Comparison of ENCODE assay signal across 20 mouse cellular contexts in the genomic region with DNA sequence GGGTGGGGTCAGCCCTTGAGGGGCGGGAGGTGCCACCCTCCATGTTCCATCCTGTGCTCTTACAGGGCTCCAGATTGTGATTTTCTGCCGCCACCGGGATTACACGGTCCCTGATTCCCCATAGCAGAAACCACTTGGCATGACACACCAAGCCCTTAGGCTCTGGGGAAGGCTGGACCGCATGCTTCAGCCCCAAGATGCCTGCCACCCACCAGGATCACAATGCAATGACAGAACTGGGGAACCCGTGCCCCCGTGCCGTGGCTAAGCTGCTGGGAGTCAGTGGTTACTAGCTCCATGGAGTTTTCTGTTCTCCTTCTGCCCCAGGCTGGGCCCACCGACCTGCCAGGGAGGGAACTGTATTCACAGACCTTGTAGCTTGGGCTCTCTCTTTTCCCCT.
"Had no signal": no experiment of that assay in that cellular context is flagged by ENCODE, and none has a peak within 500 bp of the region (broad histone marks: within the 10 kb centered on the region; RNA-seq: fewer than 3 reads in every experiment).

No protein-coding gene starts in this region.

- H3K9me3 ChIP-seq: limb, embryonic 13.5 days; liver, embryonic 12.5 days; liver, embryonic 15.5 days; lung, embryonic 15.5 days; midbrain, embryonic 10.5 days; midbrain, embryonic 13.5 days; neural tube, embryonic 13.5 days had no signal

- H3K27me3 ChIP-seq: limb, embryonic 13.5 days; liver, embryonic 15.5 days; megakaryocyte, embryonic 14.5 days; midbrain, embryonic 13.5 days; neural tube, embryonic 13.5 days had no signal

- H3K9ac ChIP-seq: limb, embryonic 13.5 days; liver, embryonic 12.5 days; liver, embryonic 15.5 days; lung, embryonic 15.5 days; midbrain, embryonic 13.5 days; neural tube, embryonic 13.5 days had no signal

- H3K36me3 ChIP-seq: liver, embryonic 12.5 days; liver, embryonic 15.5 days; lung, embryonic 15.5 days; midbrain, embryonic 13.5 days; neural tube, embryonic 13.5 days had no signal

- H3K4me3 ChIP-seq: layer of hippocampus, adult 2 months; limb, embryonic 13.5 days; liver, embryonic 12.5 days; liver, embryonic 15.5 days; lung, embryonic 15.5 days; megakaryocyte, embryonic 14.5 days; midbrain, embryonic 10.5 days; midbrain, embryonic 13.5 days; myocyte; neural tube, embryonic 13.5 days had no signal

- H3K27ac ChIP-seq: kidney, postnatal 0 days; layer of hippocampus, adult 2 months; limb, embryonic 13.5 days; liver, embryonic 12.5 days; liver, embryonic 15.5 days; lung, embryonic 15.5 days; midbrain, embryonic 10.5 days; midbrain, embryonic 13.5 days; neural tube, embryonic 13.5 days had no signal

- H3K4me2 ChIP-seq: limb, embryonic 13.5 days; liver, embryonic 12.5 days; liver, embryonic 15.5 days; lung, embryonic 15.5 days; midbrain, embryonic 13.5 days; neural tube, embryonic 13.5 days had no signal

- DNase-seq: kidney, postnatal 25 days; layer of hippocampus, adult 9-11 months; liver; lung, adult 18-20 months; lung, postnatal 10 days; lung, postnatal 36 days; thymus, adult 18-20 months; thymus, postnatal 36 days had no signal

- H3K4me1 ChIP-seq: liver, embryonic 12.5 days; liver, embryonic 15.5 days; megakaryocyte, embryonic 14.5 days; midbrain, embryonic 13.5 days; neural tube, embryonic 13.5 days had no signal

- ATAC-seq: liver, embryonic 12.5 days; midbrain, embryonic 13.5 days; midbrain, embryonic 16.5 days had no signal
